Mouse (Mus musculus) liver, adult 2 months (tissue): ENCODE data around the gene Glrp1.

Experiments used
- CTCF ChIP-seq: fragments of 200-500 bp; IDR thresholded peaks from 2 replicates; pipeline ENCODE4 v1.5.1; 2011; ENCODE audit warnings: low read depth, low read length, control low read depth
- POLR2A ChIP-seq: fragments of 200-500 bp; IDR thresholded peaks from 2 replicates; pipeline ENCODE4 v1.6.1; 2011; ENCODE audit warnings: low read length, control low read depth; ENCODE audit not compliant: insufficient read depth; ENCODE audit errors: extremely low read depth

DNA sequence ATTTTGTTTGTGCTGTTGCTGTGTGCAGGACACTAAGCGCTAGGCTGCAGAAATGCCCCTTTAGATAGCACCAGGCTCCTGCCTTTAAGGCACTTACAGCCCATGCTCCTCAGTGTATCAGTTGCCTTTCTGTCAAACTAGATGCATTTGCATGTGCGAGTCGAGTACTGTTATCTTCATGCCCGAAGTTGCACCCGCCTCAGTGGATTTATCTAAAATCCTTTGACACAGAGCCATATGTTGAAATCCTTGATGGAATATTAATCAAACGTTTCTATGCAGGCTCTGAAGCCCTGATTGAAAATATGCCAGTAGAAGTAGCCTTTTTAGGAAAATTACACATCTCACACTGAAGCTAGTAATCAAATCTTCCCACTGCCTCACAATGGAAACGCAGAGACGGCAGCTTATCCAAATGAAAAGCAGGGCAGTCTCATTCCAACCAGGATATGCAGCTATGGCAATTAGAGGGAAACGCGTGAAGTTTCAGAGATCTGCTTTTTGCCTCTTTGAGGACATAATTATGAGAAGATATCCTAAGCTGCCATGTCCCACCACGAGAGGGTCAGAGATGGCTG is 11.4 kb upstream of the Glrp1 start:
- TF ChIP-seq CTCF (no peak), POLR2A (no peak)
